Comparison of ENCODE assay signal across 9 mouse cellular contexts in the genomic region with DNA sequence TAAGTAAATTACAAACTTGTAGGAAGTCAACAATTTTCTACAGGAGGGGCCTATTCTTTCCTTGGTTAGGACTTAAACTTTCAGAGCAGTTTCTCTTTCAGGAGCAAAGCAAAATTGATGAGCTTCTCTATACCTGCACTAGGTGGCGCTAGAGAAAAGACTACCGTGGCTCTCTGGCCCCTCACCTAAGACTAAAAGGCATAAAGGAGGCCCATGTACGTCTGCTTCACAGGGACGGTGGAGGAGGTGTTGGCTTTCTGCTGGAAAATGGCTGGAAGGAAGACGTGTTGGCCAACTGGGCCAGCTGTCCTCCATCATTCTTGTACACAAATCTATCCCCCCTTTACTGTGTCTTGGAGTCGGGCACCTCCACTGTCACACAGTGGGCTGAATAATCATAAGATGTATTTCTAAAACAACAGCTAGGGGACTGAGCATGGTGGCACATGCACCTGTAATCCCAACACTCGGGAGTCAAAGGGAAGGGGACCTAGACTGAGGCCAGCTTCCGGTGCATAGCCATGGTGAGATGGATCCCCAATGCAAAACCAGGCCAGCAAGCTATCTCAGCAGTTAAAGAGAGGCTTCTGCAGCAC. TPM values are rescaled to one million over a fixed set of nuclear protein-coding genes. Genes with fewer than 3 reads are reported as not detected.
DNase-seq lines count a peak whose midpoint lies in the region; ATAC-seq and TF ChIP-seq lines count a peak whose summit lies in the region.
"Had no signal": no experiment of that assay in that cellular context is flagged by ENCODE, and none has a peak within 500 bp of the region (broad histone marks: within the 10 kb centered on the region; RNA-seq: fewer than 3 reads in every experiment).

No protein-coding gene starts in this region.

- no peak; the same call in 1 of the 2 replicates for ATAC-seq in kidney, postnatal 0 days (replicated peaks; ENCODE audit: low FRiP score, low read depth)
- ATAC-seq in forebrain, embryonic 16.5 days: peak; percentile 45; the same call in 1 of the 2 replicates
- ATAC-seq in megakaryocyte, adult 5-6 weeks (ENCODE audit: poor library complexity, severe bottlenecking): peak; percentile 71

- H3K4me1 ChIP-seq in kidney, postnatal 0 days (replicated peaks; ENCODE audit: insufficient read depth, low read length): peaks cover 8% of the 10 kb centered on the region; the same call in 1 of the 2 replicates
- peaks cover 5% of the 10 kb centered on the region; the same call in 1 of the 2 replicates for H3K4me1 ChIP-seq in E14TG2a.4 (replicated peaks; ENCODE audit: low read depth, low read length)
- H3K4me1 ChIP-seq in bone marrow, adult 2 months (ENCODE audit: control insufficient read depth, insufficient read depth, low read length): peaks cover 2% of the 10 kb centered on the region; the same call in 1 of the 2 replicates
- no peaks in the 10 kb centered on the region for H3K4me1 ChIP-seq in forebrain, embryonic 16.5 days (replicated peaks; ENCODE audit: control insufficient read depth, insufficient read depth, low read length)
- H3K4me1 ChIP-seq: neural tube, embryonic 13.5 days had no signal

- peak; percentile 80 for TF ChIP-seq CTCF in kidney, postnatal 0 days (IDR thresholded peaks at IDR 0.05; ENCODE audit: low read depth)
- peak; percentile 75 for TF ChIP-seq CTCF in E14TG2a.4 (conservative IDR thresholded peaks at IDR 0.05; ENCODE audit: low read length)
- peak; percentile 68 for TF ChIP-seq CTCF in bone marrow, adult 2 months (IDR thresholded peaks at IDR 0.05; ENCODE audit: control insufficient read depth, insufficient read depth, low read length)

- no peak overlapping the region for H3K4me2 ChIP-seq in kidney, postnatal 0 days (ENCODE audit: low read length)
- no peak overlapping the region for H3K4me2 ChIP-seq in forebrain, embryonic 16.5 days (ENCODE audit: low read length)
- H3K4me2 ChIP-seq: neural tube, embryonic 13.5 days had no signal

- no peak overlapping the region for H3K4me3 ChIP-seq in kidney, postnatal 0 days (replicated peaks; ENCODE audit: low read depth, low read length)
- H3K4me3 ChIP-seq in E14TG2a.4 (replicated peaks; ENCODE audit: low read length): no peak overlapping the region
- H3K4me3 ChIP-seq in bone marrow, adult 2 months (replicated peaks; ENCODE audit: control insufficient read depth, low read depth, low read length): no peak overlapping the region
- no peak overlapping the region for H3K4me3 ChIP-seq in forebrain, embryonic 16.5 days (replicated peaks; ENCODE audit: low read length)
- H3K4me3 ChIP-seq: neural tube, embryonic 13.5 days had no signal

- H3K9ac ChIP-seq in kidney, postnatal 0 days (ENCODE audit: low read depth, low read length): no peak overlapping the region
- no peak overlapping the region for H3K9ac ChIP-seq in forebrain, embryonic 16.5 days (replicated peaks; ENCODE audit: low read depth, low read length)
- H3K9ac ChIP-seq: neural tube, embryonic 13.5 days had no signal

- DNase-seq in kidney, postnatal 0 days (ENCODE audit: low spot score): peak; percentile 82
- no peak for DNase-seq in kidney, postnatal 10 days
- DNase-seq in ovary, adult 18-20 months (ENCODE audit: low spot score): no peak

- H3K27me3 ChIP-seq in kidney, postnatal 0 days (ENCODE audit: insufficient read depth, low read length): no peaks in the 10 kb centered on the region
- H3K27me3 ChIP-seq in E14TG2a.4 (ENCODE audit: insufficient read depth, low read length): no peaks in the 10 kb centered on the region
- H3K27me3 ChIP-seq in forebrain, embryonic 16.5 days (replicated peaks; ENCODE audit: control insufficient read depth, insufficient read depth, low read length): no peaks in the 10 kb centered on the region
- H3K27me3 ChIP-seq: neural tube, embryonic 13.5 days had no signal

- H3K36me3 ChIP-seq in kidney, postnatal 0 days (ENCODE audit: insufficient read depth, low read length): no peaks in the 10 kb centered on the region
- H3K36me3 ChIP-seq in E14TG2a.4 (ENCODE audit: insufficient read depth, low read length): no peaks in the 10 kb centered on the region; the same call in 1 of the 2 replicates
- 0 out of 2 replicates have a peak, but pooled peaks cover 5% of the 10 kb centered on the region for H3K36me3 ChIP-seq in forebrain, embryonic 16.5 days (ENCODE audit: control insufficient read depth, insufficient read depth)

- TF ChIP-seq POLR2A in bone marrow, adult 2 months (IDR thresholded peaks at IDR 0.05; ENCODE audit: borderline replicate concordance, control insufficient read depth, low read depth, low read length): no peak

- H3K9me3 ChIP-seq in kidney, postnatal 0 days (replicated peaks; ENCODE audit: low read length): no peaks in the 10 kb centered on the region
- H3K9me3 ChIP-seq in E14TG2a.4 (ENCODE audit: low read length): no peaks in the 10 kb centered on the region
- H3K9me3 ChIP-seq in forebrain, embryonic 16.5 days (ENCODE audit: control insufficient read depth, low read length): no peaks in the 10 kb centered on the region
- H3K9me3 ChIP-seq: neural tube, embryonic 13.5 days had no signal

- no peak overlapping the region for H3K27ac ChIP-seq in kidney, postnatal 0 days
- H3K27ac ChIP-seq in bone marrow, adult 2 months (ENCODE audit: control insufficient read depth, insufficient read depth, low read depth, low read length, poor library complexity): no peak overlapping the region
- no peak overlapping the region for H3K27ac ChIP-seq in forebrain, embryonic 16.5 days (ENCODE audit: low read length)
- H3K27ac ChIP-seq: neural tube, embryonic 13.5 days had no signal

- WGBS in kidney, postnatal 0 days: 40% methylated on average over 8 of the region's 8 CpGs
- WGBS in bone marrow, adult 2 months: 42% methylated on average over 8 of the region's 8 CpGs
- WGBS in forebrain, embryonic 16.5 days: 34% methylated on average over 8 of the region's 8 CpGs

RNA-seq across cellular contexts. Expression of a gene that starts 36.0 kb away (rescaled TPM):
- not detected in 2 replicates for polyA plus RNA-seq in kidney, postnatal 0 days (2015; fragmentation: Nextera tagmentation; extraction: Ambion mirVana)
- polyA plus RNA-seq in bone marrow, adult 2 months (2011; ENCODE audit: insufficient read depth, insufficient read length, low replicate concordance, missing spikeins): not detected in 2 replicates
- 0.18 TPM in 1 of 2 replicates, not detected in the other for polyA plus RNA-seq in forebrain, embryonic 16.5 days (2015; fragmentation: Nextera tagmentation; extraction: Ambion mirVana)
- not detected in 2 replicates for total RNA-seq in megakaryocyte, adult 5-6 weeks (2015)
- not detected in 2 replicates for total RNA-seq in megakaryocyte, adult 5-6 weeks (2017)
- polyA plus RNA-seq: heart, embryonic 16.5 days; neural tube, embryonic 13.5 days had no signal

RNA-seq across cellular contexts. Expression of a gene that starts 54.1 kb away (rescaled TPM):
- polyA plus RNA-seq in kidney, postnatal 0 days (2015; fragmentation: Nextera tagmentation; extraction: Ambion mirVana): 9.4 and 9.7 TPM in 2 replicates
- 2.6 and 6.3 TPM in 2 replicates for polyA plus RNA-seq in bone marrow, adult 2 months (2011; ENCODE audit: insufficient read depth, insufficient read length, low replicate concordance, missing spikeins)
- 3.2 TPM in 2 replicates for polyA plus RNA-seq in forebrain, embryonic 16.5 days (2015; fragmentation: Nextera tagmentation; extraction: Ambion mirVana)
- 8.5 and 9.9 TPM in 2 replicates for total RNA-seq in megakaryocyte, adult 5-6 weeks (2015)
- total RNA-seq in megakaryocyte, adult 5-6 weeks (2017): 9.2 and 12.6 TPM in 2 replicates

RNA-seq across cellular contexts. Expression of a gene that starts 55.2 kb away (rescaled TPM):
- polyA plus RNA-seq in kidney, postnatal 0 days (2015; fragmentation: Nextera tagmentation; extraction: Ambion mirVana): 14.0 and 15.8 TPM in 2 replicates
- 1.9 and 2.0 TPM in 2 replicates for polyA plus RNA-seq in bone marrow, adult 2 months (2011; ENCODE audit: insufficient read depth, insufficient read length, low replicate concordance, missing spikeins)
- 14.1 and 18.6 TPM in 2 replicates for polyA plus RNA-seq in forebrain, embryonic 16.5 days (2015; fragmentation: Nextera tagmentation; extraction: Ambion mirVana)
- 18.5 and 22.2 TPM in 2 replicates for total RNA-seq in megakaryocyte, adult 5-6 weeks (2015)
- total RNA-seq in megakaryocyte, adult 5-6 weeks (2017): 9.0 and 9.1 TPM in 2 replicates
